Mouse (Mus musculus) kidney, postnatal 10 days (tissue): ENCODE data around the gene Lingo1.

Experiments
- DNase-seq: peaks from one replicate; pipeline ENCODE4 v3.0.0; 2021; ENCODE audit warnings: mixed read lengths

Gene Lingo1

GRCm38 (mm10) chr9:56589762-56590161, 206.5 kb downstream of the Lingo1 start:
- no peak for DNase-seq

GRCm38 (mm10) chr9:56584043-56584424, 212.2 kb downstream of the Lingo1 start:
- DNase-seq: no peak

- no peak for DNase-seq
Observed at GRCm38 (mm10) chr9:56583139-56584042, 212.9 kb downstream of the Lingo1 start.

- no peak for DNase-seq
Observed at GRCm38 (mm10) chr9:56582628-56583027, 213.6 kb downstream of the Lingo1 start.

GRCm38 (mm10) chr9:56581700-56582099, 214.6 kb downstream of the Lingo1 start:
- no peak for DNase-seq

GRCm38 (mm10) chr9:56581016-56581415, 215.3 kb downstream of the Lingo1 start:
- no peak for DNase-seq

- DNase-seq: no peak
Observed at GRCm38 (mm10) chr9:56580101-56580500, 216.2 kb downstream of the Lingo1 start.

- no peak for DNase-seq
Observed at GRCm38 (mm10) chr9:56577405-56577804, 218.9 kb downstream of the Lingo1 start.

- peak; percentile 44 for DNase-seq
Observed at GRCm38 (mm10) chr9:56572534-56573479, 223.5 kb downstream of the Lingo1 start.
